Mouse (Mus musculus) spleen, postnatal 14 days (tissue): ENCODE measurements around the gene Fam98c.
"Not testable (repeated sequence)": the region's sequence is repeated elsewhere in the genome, so short reads cannot be mapped to it uniquely, and the experiment has no call there.

ENCODE experiments used
- DNase-seq, 2 experiments: peaks; one replicate each; pipeline ENCODE4 v3.0.0; 2021 to 2022; ENCODE audit warnings: low spot score in 2 of 2

The Fam98c gene

GRCm38 (mm10) chr7:29155838-29156782 lies at the start of gene Fam98c:
Gene Fam98c (minus strand): TSS chr7:29156234.
- DNase-seq = peak; percentile 38 to 50

DNA sequence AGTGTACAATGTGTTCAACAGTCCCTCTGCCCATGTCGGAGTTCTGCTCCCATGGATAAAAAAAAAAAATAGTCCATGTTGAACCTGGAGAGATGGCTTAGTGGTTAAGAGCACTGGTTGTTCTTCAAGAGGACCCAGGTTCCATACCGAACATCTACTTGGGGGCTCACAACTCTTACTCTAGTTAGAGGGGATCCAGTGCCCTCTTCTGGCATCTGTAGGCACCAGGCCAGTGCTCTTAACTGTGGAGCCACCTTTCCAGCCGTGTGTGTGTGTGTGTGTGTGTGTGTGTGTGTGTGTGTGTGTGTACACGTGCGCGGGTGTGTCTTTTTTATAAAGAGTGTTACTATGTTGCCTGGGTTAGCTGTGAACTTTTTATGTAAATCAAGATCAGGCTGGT lies 46.5 kb upstream of the Fam98c start:
- no peak for DNase-seq

GRCm38 (mm10) chr7:29194230-29194629 lies 38.2 kb upstream of the Fam98c start:
- DNase-seq = not testable (repeated sequence)

GRCm38 (mm10) chr7:29181323-29181722 lies 25.3 kb upstream of the Fam98c start:
- DNase-seq = not testable (repeated sequence)

GRCm38 (mm10) chr7:29180854-29181236 lies 24.8 kb upstream of the Fam98c start:
- DNase-seq = no peak

- peak; percentile 90 to 93 for DNase-seq
Observed at GRCm38 (mm10) chr7:29180077-29180853, 24.2 kb upstream of the Fam98c start, which contains the start of gene Psmd8. Gene Psmd8 (minus strand): TSS chr7:29180701.

GRCm38 (mm10) chr7:29179323-29179722 lies 23.3 kb upstream of the Fam98c start:
- no peak for DNase-seq

DNA sequence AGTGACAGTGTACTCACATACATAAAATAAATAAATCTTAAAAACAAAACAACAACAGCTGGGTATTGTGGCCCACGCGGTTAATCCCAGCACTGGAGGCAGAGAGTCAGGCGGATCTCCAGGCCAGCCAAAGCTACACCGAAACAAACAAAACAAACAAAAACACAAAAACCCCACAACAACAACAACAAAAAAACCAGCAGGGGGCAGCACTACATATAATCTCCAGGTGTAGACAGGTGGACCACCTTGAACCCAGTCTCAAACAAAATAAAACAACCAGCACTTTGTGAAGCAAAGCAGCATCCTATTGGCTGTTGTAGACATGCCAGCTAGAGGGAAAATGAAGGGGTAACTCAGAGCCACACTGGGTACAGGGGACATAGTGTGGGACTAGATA lies 22.1 kb upstream of the Fam98c start:
- no peak for DNase-seq

DNA sequence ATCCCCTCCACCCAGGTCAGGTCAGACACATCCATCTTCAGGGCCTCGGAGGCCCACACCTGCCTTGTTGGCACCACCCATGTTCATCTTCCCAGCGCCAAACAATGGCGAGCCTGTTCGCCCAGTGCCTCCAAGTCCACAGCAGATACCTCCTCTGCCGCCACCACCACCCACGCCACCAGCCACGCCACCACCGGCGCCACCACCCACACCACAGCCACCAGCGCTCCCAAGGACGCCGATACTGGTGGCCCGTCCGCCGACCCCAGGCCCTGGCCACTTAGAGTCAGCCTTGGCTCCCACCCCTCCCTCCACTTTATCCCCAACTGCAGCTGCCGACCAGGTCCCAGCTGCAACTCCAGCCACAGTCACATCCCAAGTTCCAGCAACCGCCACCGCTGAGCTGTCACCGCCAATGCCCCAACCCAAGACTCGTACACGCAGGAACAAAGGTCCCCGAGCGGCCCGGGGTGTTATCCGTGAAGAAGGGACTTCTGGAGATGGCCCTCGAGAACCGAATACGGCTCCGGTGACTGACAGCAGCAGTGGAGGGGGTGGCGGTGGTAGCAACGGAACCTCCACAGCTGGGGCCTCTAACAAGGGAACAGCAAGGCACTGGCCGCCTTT lies 16.5 kb upstream of the Fam98c start:
- no peak for DNase-seq

DNA sequence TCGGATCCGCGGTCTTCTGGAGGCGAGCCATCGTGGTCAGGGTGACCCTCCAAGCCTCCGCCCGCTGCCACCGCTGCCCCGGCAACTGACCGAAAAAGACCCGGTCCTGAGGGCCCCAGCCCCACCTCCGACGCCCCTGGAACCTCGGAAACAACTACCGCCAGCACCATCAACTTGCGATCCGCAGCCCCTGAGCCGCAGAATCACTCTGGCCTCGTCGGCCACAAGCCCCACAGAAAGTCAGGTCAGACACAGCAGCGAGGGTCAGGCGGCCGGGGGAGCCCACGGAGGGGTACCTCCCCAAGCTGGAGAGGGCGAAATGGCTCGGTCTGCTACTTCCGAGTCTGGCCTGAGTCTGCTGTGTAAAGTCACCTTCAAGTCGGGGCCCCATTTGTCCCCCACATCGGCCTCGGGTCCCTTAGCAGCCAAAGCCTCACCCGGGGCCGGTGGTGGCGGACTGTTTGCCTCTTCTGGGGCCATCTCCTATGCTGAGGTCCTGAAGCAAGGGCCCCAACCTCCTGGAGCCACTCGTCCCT lies 15.6 kb upstream of the Fam98c start:
- DNase-seq = no peak

DNA sequence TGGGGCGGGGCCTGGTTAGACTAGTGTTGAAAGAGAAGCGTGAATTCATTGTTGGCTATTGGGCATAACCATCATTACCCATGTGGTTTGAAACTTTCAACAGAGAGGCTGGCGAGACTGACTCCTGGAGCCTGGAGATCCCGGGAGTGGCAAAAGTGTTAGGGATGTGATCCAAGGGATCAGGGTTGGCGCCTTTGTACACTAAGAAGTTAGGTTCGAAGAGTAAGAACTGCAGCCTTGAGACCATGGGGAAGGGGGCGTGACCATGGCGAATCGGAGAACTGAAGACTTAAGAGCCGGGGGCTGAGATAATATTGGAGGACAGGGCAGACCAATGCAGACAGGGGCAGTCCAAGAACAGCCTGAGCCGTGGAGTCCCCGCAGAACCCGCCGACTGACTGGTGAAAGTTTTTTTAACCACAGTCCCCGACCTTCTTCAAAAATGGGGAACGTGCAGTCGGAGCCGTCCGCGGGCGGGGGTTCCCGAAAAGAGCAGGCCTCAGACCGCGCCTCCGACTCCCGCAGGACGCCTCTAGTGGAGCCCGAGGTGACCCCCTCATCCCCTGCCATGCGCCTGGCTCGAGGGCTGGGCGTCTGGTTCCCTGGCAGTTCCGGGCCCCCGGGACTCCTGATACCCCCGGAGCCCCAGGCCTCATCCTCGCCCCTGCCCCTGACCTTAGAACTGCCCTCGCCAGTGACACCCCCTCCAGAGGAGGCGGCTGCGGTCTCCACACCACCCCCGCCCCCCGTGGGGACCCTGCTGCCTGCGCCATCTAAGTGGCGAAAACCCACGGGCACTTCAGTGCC lies 14.9 kb upstream of the Fam98c start:
- DNase-seq = peak in 1 of 2 experiments; percentile 12

DNA sequence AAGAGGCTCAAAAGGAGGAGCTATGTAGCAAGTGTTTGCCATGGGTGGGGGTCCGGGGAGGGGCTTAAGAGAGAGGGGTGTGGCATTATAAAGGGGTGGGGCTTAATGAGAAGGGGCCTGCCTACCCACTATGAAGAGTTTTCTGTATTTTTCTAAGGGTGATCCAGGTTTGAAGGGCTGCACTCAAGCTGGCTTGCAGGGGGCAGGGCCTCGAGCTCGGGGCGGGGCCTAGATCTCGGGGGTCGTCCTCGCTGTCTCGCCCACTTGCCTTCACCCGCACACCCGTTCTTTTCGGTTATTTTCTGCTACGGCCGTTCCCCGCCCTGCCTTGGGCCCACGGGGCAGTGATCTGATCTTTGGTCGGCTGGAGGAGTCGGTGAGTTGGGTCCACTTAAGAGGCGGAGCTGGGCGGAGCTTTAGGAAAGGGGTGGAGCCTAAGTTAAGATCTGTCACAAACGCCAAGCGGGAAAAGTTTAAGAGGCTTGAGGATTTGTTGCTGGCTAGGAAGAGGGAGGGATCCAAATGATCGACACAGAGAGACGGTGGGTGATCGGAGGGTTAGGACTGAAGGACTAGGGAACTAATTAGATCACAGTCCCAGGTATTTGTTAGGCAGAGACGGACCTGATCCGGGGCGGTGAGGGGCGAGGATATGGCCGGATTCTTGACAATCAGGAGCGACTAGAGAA lies 14.2 kb upstream of the Fam98c start, which contains the start of the genes Ggn and Spred3:
Ggn (plus strand) TSS at position 145 of the 689 bp plus-strand sequence.
Spred3 (minus strand) TSS at position 346 of the 689 bp plus-strand sequence.
- peak in 1 of 2 experiments; percentile 31 for DNase-seq

- no peak for DNase-seq
Observed at GRCm38 (mm10) chr7:29169231-29170065, 13.4 kb upstream of the Fam98c start.

- no peak for DNase-seq
Observed at GRCm38 (mm10) chr7:29168791-29169230, 12.8 kb upstream of the Fam98c start.

GRCm38 (mm10) chr7:29168121-29168695 lies 12.2 kb upstream of the Fam98c start:
- DNase-seq = no peak

DNA sequence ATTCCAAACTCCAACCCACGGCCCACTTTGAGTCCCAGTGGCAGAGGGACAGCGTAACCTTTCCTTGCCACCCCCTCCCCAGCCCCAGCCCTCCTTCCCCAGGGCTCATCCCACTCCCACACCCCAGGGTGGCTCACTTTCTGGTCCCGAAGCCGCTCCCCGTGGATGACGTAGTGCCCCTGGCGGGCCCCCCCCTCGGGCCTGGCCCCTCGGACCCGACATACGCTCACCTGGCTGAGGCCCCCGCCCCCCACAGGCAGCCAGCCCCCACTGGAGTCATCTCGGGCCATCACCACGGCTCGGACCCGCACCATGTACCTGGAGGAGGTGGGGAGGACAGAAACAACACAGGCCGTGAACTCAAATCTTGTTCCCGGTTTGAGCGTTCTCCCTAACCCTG lies 11.6 kb upstream of the Fam98c start:
- no peak for DNase-seq

- no peak for DNase-seq
Observed at GRCm38 (mm10) chr7:29162750-29163525, 6.9 kb upstream of the Fam98c start.

GRCm38 (mm10) chr7:29162294-29162693 lies 6.3 kb upstream of the Fam98c start:
- DNase-seq = no peak
